Mouse (Mus musculus) hindbrain, embryonic 12.5 days (tissue): ENCODE data around the gene Igsf23. TPM values are rescaled to one million over a fixed set of nuclear protein-coding genes. Genes with fewer than 3 reads are reported as not detected.

ENCODE experiments used
- ATAC-seq: fragments of 200-750 bp; cut with Nextera tagmentation; 2 replicates; pipeline ENCODE4 v1.8.0; 2017; ENCODE audit warnings: moderate TSS enrichment; ENCODE audit not compliant: low FRiP score
- H3K27ac ChIP-seq: fragments of 300-500 bp; sonication (generic); 2 replicates; pipeline ENCODE4 v1.5.1; 2016; ENCODE audit warnings: mild to moderate bottlenecking
- H3K27me3 ChIP-seq: fragments of 300-500 bp; sonication (generic); 2 replicates; pipeline ENCODE4 v1.6.1; 2016; ENCODE audit warnings: mild to moderate bottlenecking
- H3K36me3 ChIP-seq: fragments of 300-500 bp; sonication (generic); 2 replicates; pipeline ENCODE4 v1.6.1; 2016; ENCODE audit warnings: mild to moderate bottlenecking
- H3K4me1 ChIP-seq: fragments of 300-500 bp; sonication (generic); 2 replicates; pipeline ENCODE4 v1.6.1; 2016
- H3K4me2 ChIP-seq: fragments of 300-500 bp; sonication (generic); replicated peaks from 2 replicates; pipeline ENCODE4 v1.6.1; 2016; ENCODE audit warnings: mild to moderate bottlenecking
- H3K4me3 ChIP-seq: fragments of 300-500 bp; sonication (generic); 2 replicates; pipeline ENCODE4 v1.5.1; 2016; ENCODE audit warnings: mild to moderate bottlenecking
- H3K9ac ChIP-seq: fragments of 300-500 bp; sonication (generic); 2 replicates; pipeline ENCODE4 v1.6.1; 2016; ENCODE audit warnings: mild to moderate bottlenecking, moderate library complexity
- H3K9me3 ChIP-seq: fragments of 300-500 bp; sonication (generic); replicated peaks from 2 replicates; pipeline ENCODE4 v1.6.1; 2016; ENCODE audit warnings: mild to moderate bottlenecking
- WGBS: fragments of 180-500 bp; shearing (Covaris S2); methylation state at CpG from one replicate; pipeline ENCODE4 v1.1.7; 2016; 5-methylcytosine and 5-hydroxymethylcytosine counted together
- polyA plus RNA-seq: library from polyadenylated mRNA; unstranded; fragments of >200 nt; fragmentation: Nextera tagmentation; extraction: Ambion mirVana; gene quantifications from 2 replicates; pipeline ENCODE4 v1.2.1, GENCODE M21; 2016

Igsf23 gene
- polyA plus RNA-seq, 1 experiment from 2014 or later, result 0.32 TPM

- Histone ChIP-seq H3K4me2 (no peak overlapping the region), H3K4me3 (no peak overlapping the region), H3K36me3 (peaks cover 12% of the 10 kb centered on the region), H3K9me3 (no peaks in the 10 kb centered on the region), H3K9ac (no peak overlapping the region), H3K27me3 (no peaks in the 10 kb centered on the region), H3K4me1 (no peaks in the 10 kb centered on the region), H3K27ac (no peak overlapping the region)
- ATAC-seq, result no peak
- 89% methylated on average over 23 of the region's 23 CpGs for WGBS
These were observed 38.6 kb downstream of the Igsf23 start for GRCm38 (mm10) chr7:19911695-19912524.

GRCm38 (mm10) chr7:19911292-19911658 lies 39.3 kb downstream of the Igsf23 start:
- H3K27me3 ChIP-seq, result no peaks in the 10 kb centered on the region
- 87% methylated on average over 6 of the region's 6 CpGs for WGBS
- peaks cover 13% of the 10 kb centered on the region for H3K36me3 ChIP-seq
- H3K9ac ChIP-seq, result no peak overlapping the region
- H3K4me2 ChIP-seq, result no peak overlapping the region
- no peak for ATAC-seq
- no peak overlapping the region for H3K27ac ChIP-seq
- H3K4me3 ChIP-seq, result no peak overlapping the region
- 0 out of 2 replicates have a peak, but pooled peaks cover 5% of the 10 kb centered on the region for H3K9me3 ChIP-seq
- H3K4me1 ChIP-seq, result no peaks in the 10 kb centered on the region

GRCm38 (mm10) chr7:19910421-19911291 lies 39.9 kb downstream of the Igsf23 start:
- H3K4me2 ChIP-seq, result no peak overlapping the region
- no peak overlapping the region for H3K4me3 ChIP-seq
- no peaks in the 10 kb centered on the region for H3K27me3 ChIP-seq
- H3K27ac ChIP-seq, result no peak overlapping the region
- WGBS, result 53% methylated on average over 21 of the region's 21 CpGs
- peak; percentile 69 for ATAC-seq
- no peaks in the 10 kb centered on the region for H3K4me1 ChIP-seq
- H3K36me3 ChIP-seq, result peaks cover 11% of the 10 kb centered on the region
- no peak overlapping the region for H3K9ac ChIP-seq
- H3K9me3 ChIP-seq, result 0 out of 2 replicates have a peak, but pooled peaks cover 5% of the 10 kb centered on the region

- H3K36me3 ChIP-seq, result no peaks in the 10 kb centered on the region
- no peak overlapping the region for H3K4me3 ChIP-seq
- no peak overlapping the region for H3K27ac ChIP-seq
- no peaks in the 10 kb centered on the region for H3K27me3 ChIP-seq
- no peak for ATAC-seq
- 51% methylated on average over 8 of the region's 8 CpGs for WGBS
- H3K4me1 ChIP-seq, result no peaks in the 10 kb centered on the region
- H3K9me3 ChIP-seq, result peaks cover 11% of the 10 kb centered on the region; the same call in 1 of the 2 replicates
- H3K4me2 ChIP-seq, result no peak overlapping the region
- no peak overlapping the region for H3K9ac ChIP-seq
These were observed 60.7 kb downstream of the Igsf23 start for GRCm38 (mm10) chr7:19889881-19890280.

- H3K27me3 ChIP-seq, result no peaks in the 10 kb centered on the region
- WGBS, result 72% methylated on average over 7 of the region's 7 CpGs
- no peaks in the 10 kb centered on the region for H3K36me3 ChIP-seq
- H3K9me3 ChIP-seq, result peaks cover 11% of the 10 kb centered on the region; the same call in 1 of the 2 replicates
- no peaks in the 10 kb centered on the region for H3K4me1 ChIP-seq
- no peak within 1 kb of the TSS for H3K9ac ChIP-seq
- ATAC-seq, result no peak
- no peak within 1 kb of the TSS for H3K27ac ChIP-seq
- no peak within 1 kb of the TSS for H3K4me3 ChIP-seq
- H3K4me2 ChIP-seq, result no peak within 1 kb of the TSS
These were observed 62.7 kb downstream of the Igsf23 start, which contains the start of gene Ceacam19 for GRCm38 (mm10) chr7:19887849-19888248. Gene Ceacam19 (minus strand): TSS chr7:19887965.

Other genes starting within 250 kb of the Igsf23 start
- gene Tomm40, start 235.3 kb downstream of the Igsf23 start, polyA plus RNA-seq, result 136 and 138 TPM in 2 replicates
- gene Nectin2, start 200.3 kb downstream of the Igsf23 start, polyA plus RNA-seq, result 60.8 and 67.1 TPM in 2 replicates
- gene Bcam, start 179.7 kb downstream of the Igsf23 start, polyA plus RNA-seq, result 21.0 and 25.1 TPM in 2 replicates
- 1.0 and 1.3 TPM in 2 replicates for gene Cblc, start 153.9 kb downstream of the Igsf23 start, polyA plus RNA-seq
- gene Bcl3, start 128.0 kb downstream of the Igsf23 start, polyA plus RNA-seq, result 1.1 and 2.1 TPM in 2 replicates
- gene Gm19345, start 98.8 kb downstream of the Igsf23 start, polyA plus RNA-seq, result 1.1 and 1.7 TPM in 2 replicates
- not detected in 2 replicates for gene Ceacam16, start 89.5 kb downstream of the Igsf23 start, polyA plus RNA-seq
- not detected in 2 replicates for gene Ceacam19, start 62.8 kb downstream of the Igsf23 start, polyA plus RNA-seq
- 4.6 and 6.1 TPM in 2 replicates for gene Pvr, start 29.6 kb downstream of the Igsf23 start, polyA plus RNA-seq
- not detected in 2 replicates for gene Ceacam20, start 14.7 kb upstream of the Igsf23 start, polyA plus RNA-seq
- gene Nlrp9b, start 40.7 kb upstream of the Igsf23 start, polyA plus RNA-seq, result not detected in 2 replicates
- gene Vmn1r91, start 148.9 kb upstream of the Igsf23 start, polyA plus RNA-seq, result not detected in 2 replicates
- gene Gm16442, start 171.8 kb upstream of the Igsf23 start, polyA plus RNA-seq, result not detected in 2 replicates
- gene Vmn1r93, start 188.3 kb upstream of the Igsf23 start, polyA plus RNA-seq, result not detected in 2 replicates
- gene Vmn1r94, start 217.6 kb upstream of the Igsf23 start, polyA plus RNA-seq, result not detected in 2 replicates
- not detected in 2 replicates for gene Vmn1r95, start 243.0 kb upstream of the Igsf23 start, polyA plus RNA-seq